Mouse (Mus musculus): Measurements from ENCODE around the gene Olfr585.

Gene Olfr585

DNA sequence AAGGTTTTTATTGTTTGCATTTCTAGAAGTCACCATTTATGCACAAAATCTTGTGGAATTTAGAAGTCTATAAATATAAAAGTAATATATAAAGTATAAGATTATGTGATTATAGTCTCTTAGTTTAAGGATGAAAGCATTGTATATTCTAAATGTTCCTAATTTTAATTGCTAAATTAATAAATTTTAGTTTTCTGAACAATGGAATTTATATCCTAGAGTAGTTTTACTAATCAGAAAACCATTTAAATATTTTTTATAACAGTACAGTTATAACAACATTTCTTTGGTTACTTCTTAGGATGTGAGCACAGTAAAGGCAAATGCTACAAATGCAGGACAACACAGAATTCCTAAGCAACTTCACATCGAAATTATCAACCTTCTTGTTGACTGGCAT lies at the start of gene Olfr585:
Olfr585 (plus strand) TSS at position 301 of the 400 bp plus-strand sequence.
- no peak for DNase-seq

GRCm38 (mm10) chr7:103051000-103051399 lies 46.5 kb upstream of the Olfr585 start, which contains the start of gene Olfr583:
TSS of gene Olfr583 (plus strand) at chr7:103051300.
- DNase-seq = no peak

GRCm38 (mm10) chr7:103081585-103081984 lies 15.9 kb upstream of the Olfr585 start, which contains the start of gene Olfr584:
TSS of gene Olfr584 (plus strand) at chr7:103081885.
- no peak for DNase-seq

DNA sequence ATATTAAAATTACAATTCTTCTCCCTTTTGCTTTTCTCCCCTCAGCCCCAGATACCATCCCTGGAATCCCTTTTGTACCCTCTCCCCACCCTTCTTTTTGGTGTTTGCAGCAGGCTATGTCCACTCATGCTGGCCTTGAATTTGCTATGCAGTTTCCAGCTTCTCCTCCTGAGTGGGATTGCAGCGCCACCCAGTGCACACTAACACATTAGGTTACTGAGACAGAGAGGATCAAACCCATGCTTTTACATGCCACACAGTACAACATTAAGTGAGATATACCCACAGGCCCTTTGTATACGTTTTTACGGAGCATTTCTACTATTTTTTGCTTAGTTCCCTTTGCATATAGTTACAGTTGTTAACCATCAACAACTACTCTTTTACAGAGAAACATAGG lies 21.9 kb downstream of the Olfr585 start:
- peak; percentile 8 for DNase-seq

- DNase-seq = no peak
Observed at GRCm38 (mm10) chr7:103125538-103125937, 28.0 kb downstream of the Olfr585 start, which contains the start of gene Olfr586. TSS of gene Olfr586 (minus strand) at chr7:103125638.

- no peak for DNase-seq
Observed at GRCm38 (mm10) chr7:103140579-103140978, 43.1 kb downstream of the Olfr585 start, which contains the start of gene Olfr588-ps1. TSS of gene Olfr588-ps1 (plus strand) at chr7:103140879.

Data from liver (tissue).